Mouse (Mus musculus): ENCODE results near the gene Gatad1. TPM values are rescaled to one million over a fixed set of nuclear protein-coding genes. Genes with fewer than 3 reads are reported as not detected.
"Not testable (repeated sequence)": the region's sequence is repeated elsewhere in the genome, so short reads cannot be mapped to it uniquely, and the experiment has no call there.

Gatad1 gene
- polyA plus RNA-seq, 1 experiment from 2014 or later = 72.5 TPM

DNA sequence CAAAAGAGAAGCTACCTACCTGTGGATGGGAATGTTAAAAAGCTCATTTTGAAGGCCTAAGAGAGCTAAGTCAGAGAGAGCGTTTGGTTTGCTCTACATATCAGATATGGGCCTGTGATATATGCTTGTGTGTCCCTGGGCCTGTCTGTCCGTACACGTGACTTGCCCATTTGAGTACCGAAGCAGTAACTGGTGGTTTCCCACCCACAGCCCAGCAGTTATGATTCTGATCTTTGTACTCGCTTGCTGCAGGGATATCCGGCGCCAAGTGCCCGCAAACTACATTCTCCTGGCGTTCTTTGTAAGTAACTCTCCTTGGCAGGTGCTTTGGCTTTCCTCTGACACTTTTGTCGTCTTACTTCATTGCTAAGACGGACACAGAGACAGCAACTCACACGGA is 9.6 kb upstream of the Gatad1 start:
- H3K4me2 ChIP-seq (ENCODE audit: low read length) = no peak overlapping the region
- H3K9ac ChIP-seq (replicated peaks; ENCODE audit: low read length) = no peak overlapping the region
- WGBS = 89% methylated on average over 12 of the region's 12 CpGs
- DNase-seq = no peak
- no peak for ATAC-seq (ENCODE audit: low FRiP score, low TSS enrichment)
- H3K36me3 ChIP-seq (ENCODE audit: control insufficient read depth, insufficient read depth, low read length) = no peaks in the 10 kb centered on the region
- no peaks in the 10 kb centered on the region for H3K9me3 ChIP-seq (ENCODE audit: control insufficient read depth, low read length)
- no peaks in the 10 kb centered on the region for H3K27me3 ChIP-seq (ENCODE audit: control insufficient read depth, insufficient read depth, low read length)
- no peak overlapping the region for H3K4me3 ChIP-seq (replicated peaks; ENCODE audit: low read depth, low read length)
- H3K4me1 ChIP-seq (ENCODE audit: control insufficient read depth, insufficient read depth, low read length) = no peaks in the 10 kb centered on the region
- H3K27ac ChIP-seq (replicated peaks; ENCODE audit: low read depth, low read length) = no peak overlapping the region

- Histone ChIP-seq H3K27me3 (ENCODE audit: control insufficient read depth, insufficient read depth, low read length) (no peaks in the 10 kb centered on the region), H3K36me3 (ENCODE audit: control insufficient read depth, insufficient read depth, low read length) (no peaks in the 10 kb centered on the region), H3K4me2 (ENCODE audit: low read length) (no peak overlapping the region), H3K4me1 (ENCODE audit: control insufficient read depth, insufficient read depth, low read length) (no peaks in the 10 kb centered on the region), H3K27ac (replicated peaks; ENCODE audit: low read depth, low read length) (no peak overlapping the region), H3K4me3 (replicated peaks; ENCODE audit: low read depth, low read length) (no peak overlapping the region), H3K9ac (replicated peaks; ENCODE audit: low read length) (no peak overlapping the region), H3K9me3 (ENCODE audit: control insufficient read depth, low read length) (no peaks in the 10 kb centered on the region)
- DNase-seq (no peak), ATAC-seq (ENCODE audit: low FRiP score, low TSS enrichment) (no peak)
- 99% methylated on average over 2 of the region's 2 CpGs for WGBS
These were observed 8.2 kb upstream of the Gatad1 start for GRCm38 (mm10) chr5:3665225-3665624.

GRCm38 (mm10) chr5:3653801-3654200 is 3.2 kb downstream of the Gatad1 start:
- no peak for ATAC-seq (ENCODE audit: low FRiP score, low TSS enrichment)
- H3K36me3 ChIP-seq (ENCODE audit: control insufficient read depth, insufficient read depth, low read length) = no peaks in the 10 kb centered on the region
- no peaks in the 10 kb centered on the region for H3K4me1 ChIP-seq (ENCODE audit: control insufficient read depth, insufficient read depth, low read length)
- no peaks in the 10 kb centered on the region for H3K9me3 ChIP-seq (ENCODE audit: control insufficient read depth, low read length)
- H3K4me3 ChIP-seq (replicated peaks; ENCODE audit: low read depth, low read length) = no peak overlapping the region
- H3K9ac ChIP-seq (replicated peaks; ENCODE audit: low read length) = no peak overlapping the region
- H3K27ac ChIP-seq (replicated peaks; ENCODE audit: low read depth, low read length) = no peak overlapping the region
- WGBS = 91% methylated on average over 4 of the region's 4 CpGs
- no peak overlapping the region for H3K4me2 ChIP-seq (ENCODE audit: low read length)
- H3K27me3 ChIP-seq (ENCODE audit: control insufficient read depth, insufficient read depth, low read length) = no peaks in the 10 kb centered on the region
- DNase-seq = no peak

DNA sequence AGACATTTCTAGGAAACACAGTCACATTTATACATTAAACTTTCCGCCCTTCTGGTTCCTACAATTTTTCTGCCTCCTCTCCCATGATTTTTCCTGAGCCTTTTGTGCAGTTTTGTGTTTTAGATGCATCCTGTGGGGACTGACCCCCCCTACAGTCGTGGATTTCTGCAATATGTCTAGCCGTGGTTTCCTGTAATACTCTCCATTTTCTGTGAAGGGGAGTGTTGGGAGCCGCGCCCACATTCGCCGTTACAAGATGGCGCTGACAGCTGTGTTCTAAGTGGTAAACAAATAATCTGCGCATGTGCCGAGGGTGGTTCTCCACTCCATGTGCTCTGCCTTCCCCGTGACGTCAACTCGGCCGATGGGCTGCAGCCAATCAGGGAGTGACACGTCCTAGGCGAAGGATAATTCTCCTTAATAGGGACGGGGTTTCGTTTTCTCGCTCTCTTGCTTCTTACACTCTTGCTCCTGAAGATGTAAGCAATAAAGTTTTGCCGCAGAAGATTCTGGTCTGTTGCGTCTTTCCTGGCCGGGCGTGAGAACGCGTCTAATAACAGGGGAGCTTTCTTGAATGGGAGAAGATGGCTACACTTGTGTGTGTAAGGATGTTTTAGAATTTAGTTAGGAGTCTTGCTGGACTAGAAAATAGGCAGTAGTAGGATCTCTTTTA is 3.9 kb downstream of the Gatad1 start:
- not testable (repeated sequence) for H3K4me2 ChIP-seq (ENCODE audit: low read length); H3K27me3 ChIP-seq (ENCODE audit: control insufficient read depth, insufficient read depth, low read length); H3K9ac ChIP-seq (replicated peaks; ENCODE audit: low read length); H3K9me3 ChIP-seq (ENCODE audit: control insufficient read depth, low read length); H3K27ac ChIP-seq (replicated peaks; ENCODE audit: low read depth, low read length); ATAC-seq (ENCODE audit: low FRiP score, low TSS enrichment); H3K36me3 ChIP-seq (ENCODE audit: control insufficient read depth, insufficient read depth, low read length); H3K4me3 ChIP-seq (replicated peaks; ENCODE audit: low read depth, low read length); DNase-seq; H3K4me1 ChIP-seq (ENCODE audit: control insufficient read depth, insufficient read depth, low read length)
- WGBS = 94% methylated on average over 14 of the region's 25 CpGs

- no peaks in the 10 kb centered on the region for H3K27me3 ChIP-seq (ENCODE audit: control insufficient read depth, insufficient read depth, low read length)
- DNase-seq = no peak
- H3K4me3 ChIP-seq (replicated peaks; ENCODE audit: low read depth, low read length) = no peak overlapping the region
- H3K4me1 ChIP-seq (ENCODE audit: control insufficient read depth, insufficient read depth, low read length) = peaks cover under 1% of the 10 kb centered on the region; the same call in 1 of the 2 replicates
- no peak for ATAC-seq (ENCODE audit: low FRiP score, low TSS enrichment)
- H3K9me3 ChIP-seq (ENCODE audit: control insufficient read depth, low read length) = no peaks in the 10 kb centered on the region
- no peak overlapping the region for H3K9ac ChIP-seq (replicated peaks; ENCODE audit: low read length)
- WGBS = 86% methylated on average over 5 of the region's 5 CpGs
- no peaks in the 10 kb centered on the region for H3K36me3 ChIP-seq (ENCODE audit: control insufficient read depth, insufficient read depth, low read length)
- no peak overlapping the region for H3K27ac ChIP-seq (replicated peaks; ENCODE audit: low read depth, low read length)
- H3K4me2 ChIP-seq (ENCODE audit: low read length) = no peak overlapping the region
These were observed 5.4 kb downstream of the Gatad1 start for GRCm38 (mm10) chr5:3651621-3652020.

DNA sequence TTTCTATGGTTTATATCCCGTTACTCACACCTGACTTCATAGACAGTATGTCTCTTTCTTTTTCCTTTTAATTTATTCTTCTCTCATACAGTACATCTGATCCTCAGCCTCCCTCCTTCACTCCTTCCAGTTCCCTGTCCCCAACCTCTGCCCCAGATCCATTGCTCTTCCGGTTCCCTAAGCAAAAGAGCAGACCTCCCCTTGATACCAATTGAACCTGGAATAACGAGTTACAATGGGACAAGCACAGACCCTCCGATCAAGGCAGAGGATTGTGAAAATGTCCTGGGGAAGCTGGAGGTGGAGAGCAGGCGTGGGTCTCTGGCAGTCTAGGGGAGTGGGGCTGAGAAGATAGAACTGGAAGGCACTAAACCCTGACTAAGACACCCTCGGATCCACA is 6.1 kb downstream of the Gatad1 start, which contains the start of gene Tmbim7:
Tmbim7 (plus strand) TSS at position 301 of the 400 bp plus-strand sequence.
- peaks cover 6% of the 10 kb centered on the region; the same call in 1 of the 2 replicates for H3K4me1 ChIP-seq (ENCODE audit: control insufficient read depth, insufficient read depth, low read length)
- no peak within 1 kb of the TSS for H3K9ac ChIP-seq (replicated peaks; ENCODE audit: low read length)
- no peak within 1 kb of the TSS for H3K27ac ChIP-seq (replicated peaks; ENCODE audit: low read depth, low read length)
- no peak for ATAC-seq (ENCODE audit: low FRiP score, low TSS enrichment)
- H3K4me2 ChIP-seq (ENCODE audit: low read length) = no peak within 1 kb of the TSS
- WGBS = 75% methylated on average over 6 of the region's 6 CpGs
- H3K27me3 ChIP-seq (ENCODE audit: control insufficient read depth, insufficient read depth, low read length) = no peaks in the 10 kb centered on the region
- no peak for DNase-seq
- no peaks in the 10 kb centered on the region for H3K9me3 ChIP-seq (ENCODE audit: control insufficient read depth, low read length)
- no peak within 1 kb of the TSS for H3K4me3 ChIP-seq (replicated peaks; ENCODE audit: low read depth, low read length)
- no peaks in the 10 kb centered on the region for H3K36me3 ChIP-seq (ENCODE audit: control insufficient read depth, insufficient read depth, low read length)

DNA sequence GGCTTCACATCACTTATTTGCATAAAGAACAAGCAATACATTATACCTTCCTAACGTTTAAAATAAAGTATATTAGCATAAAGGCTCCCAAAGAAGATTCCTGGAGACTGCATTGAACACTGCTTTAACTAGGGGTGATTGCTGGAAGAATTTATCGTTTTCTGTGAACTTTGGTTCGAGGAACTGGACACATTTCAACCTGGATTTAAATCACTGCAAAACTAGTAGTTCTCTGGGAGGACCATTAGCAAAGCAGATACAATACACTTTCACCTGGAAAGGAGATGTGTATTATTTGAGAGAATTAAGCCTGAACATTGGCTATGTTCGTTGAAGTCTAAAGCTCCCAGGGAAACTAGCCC is 8.2 kb downstream of the Gatad1 start:
- Histone ChIP-seq H3K9me3 (ENCODE audit: control insufficient read depth, low read length) (no peaks in the 10 kb centered on the region), H3K4me3 (replicated peaks; ENCODE audit: low read depth, low read length) (no peak overlapping the region), H3K9ac (replicated peaks; ENCODE audit: low read length) (no peak overlapping the region), H3K4me2 (ENCODE audit: low read length) (no peak overlapping the region), H3K27ac (replicated peaks; ENCODE audit: low read depth, low read length) (no peak overlapping the region), H3K4me1 (ENCODE audit: control insufficient read depth, insufficient read depth, low read length) (peaks cover 6% of the 10 kb centered on the region; the same call in 1 of the 2 replicates), H3K27me3 (ENCODE audit: control insufficient read depth, insufficient read depth, low read length) (no peaks in the 10 kb centered on the region), H3K36me3 (ENCODE audit: control insufficient read depth, insufficient read depth, low read length) (peaks cover 11% of the 10 kb centered on the region)
- WGBS = 77% methylated on average over 4 of the region's 4 CpGs
- ATAC-seq (ENCODE audit: low FRiP score, low TSS enrichment) (no peak), DNase-seq (no peak)

DNA sequence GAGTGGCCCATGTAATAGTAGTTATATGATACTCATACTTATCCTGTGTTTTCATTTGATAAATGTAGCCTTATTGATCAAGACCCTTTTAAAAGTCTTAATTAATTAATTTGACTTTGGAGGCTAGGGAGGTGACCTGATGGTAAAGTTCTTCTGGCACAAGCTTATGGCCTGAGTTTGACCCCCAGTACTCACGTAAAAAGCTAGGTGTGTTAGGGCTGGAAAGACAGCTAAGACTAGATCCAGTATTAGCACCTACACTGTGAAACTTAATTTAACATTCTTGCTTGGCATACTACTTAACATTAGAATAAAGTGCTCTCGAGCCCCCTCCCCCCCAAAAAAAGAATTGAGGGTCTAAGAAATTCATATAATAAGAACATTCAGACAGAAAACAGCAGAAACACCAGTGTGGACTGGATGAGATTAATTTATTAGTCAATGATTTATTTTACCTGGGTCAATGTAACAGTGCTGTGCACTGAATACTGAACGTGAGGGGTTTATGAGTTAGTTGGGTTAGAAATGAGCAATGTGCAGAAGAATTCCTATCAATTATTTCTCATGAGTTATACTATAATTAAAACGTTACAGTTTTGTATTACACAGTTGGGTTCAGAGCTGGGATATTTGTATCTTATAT is 8.7 kb downstream of the Gatad1 start:
- Histone ChIP-seq H3K9ac (replicated peaks; ENCODE audit: low read length) (no peak overlapping the region), H3K4me3 (replicated peaks; ENCODE audit: low read depth, low read length) (peak overlapping the region; percentile 96; the same call in 1 of the 2 replicates), H3K4me1 (ENCODE audit: control insufficient read depth, insufficient read depth, low read length) (peaks cover 6% of the 10 kb centered on the region; the same call in 1 of the 2 replicates), H3K4me2 (ENCODE audit: low read length) (peak overlapping the region; percentile 57), H3K27ac (replicated peaks; ENCODE audit: low read depth, low read length) (no peak overlapping the region), H3K27me3 (ENCODE audit: control insufficient read depth, insufficient read depth, low read length) (no peaks in the 10 kb centered on the region), H3K9me3 (ENCODE audit: control insufficient read depth, low read length) (no peaks in the 10 kb centered on the region), H3K36me3 (ENCODE audit: control insufficient read depth, insufficient read depth, low read length) (peaks cover 14% of the 10 kb centered on the region)
- no peak for ATAC-seq (ENCODE audit: low FRiP score, low TSS enrichment)
- 58% methylated on average over 4 of the region's 4 CpGs for WGBS
- DNase-seq = no peak

DNA sequence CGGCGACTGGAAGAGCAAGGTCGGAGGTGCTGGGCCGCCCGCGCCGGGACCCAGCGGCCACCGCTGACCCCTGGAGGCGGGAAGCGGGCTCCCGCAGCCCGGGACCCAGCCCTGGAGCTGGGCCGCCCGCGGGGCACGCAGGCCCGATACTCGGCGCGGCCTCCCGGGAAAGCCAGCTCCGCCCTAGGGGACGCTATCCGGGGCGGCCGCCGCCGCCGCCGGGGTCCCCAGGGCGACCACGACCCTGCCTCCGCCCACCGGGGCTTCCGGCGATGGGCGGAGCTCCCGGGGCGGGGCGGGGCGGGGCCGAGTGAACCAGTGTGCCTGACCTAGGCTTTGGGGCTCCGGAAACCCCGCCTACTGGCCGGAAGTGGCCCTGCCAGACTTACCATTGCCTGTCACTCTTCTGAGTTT is 9.3 kb downstream of the Gatad1 start:
- WGBS = under 1% methylated on average over 22 of the region's 46 CpGs
- Histone ChIP-seq H3K9me3 (ENCODE audit: control insufficient read depth, low read length) (no peaks in the 10 kb centered on the region), H3K27ac (replicated peaks; ENCODE audit: low read depth, low read length) (peak overlapping the region; percentile 88), H3K4me2 (ENCODE audit: low read length) (peak overlapping the region; percentile 57), H3K4me1 (ENCODE audit: control insufficient read depth, insufficient read depth, low read length) (peaks cover 6% of the 10 kb centered on the region; the same call in 1 of the 2 replicates), H3K9ac (replicated peaks; ENCODE audit: low read length) (peak overlapping the region; percentile 88), H3K27me3 (ENCODE audit: control insufficient read depth, insufficient read depth, low read length) (no peaks in the 10 kb centered on the region), H3K4me3 (replicated peaks; ENCODE audit: low read depth, low read length) (peak overlapping the region; percentile 96), H3K36me3 (ENCODE audit: control insufficient read depth, insufficient read depth, low read length) (peaks cover 17% of the 10 kb centered on the region)
- DNase-seq (peak; percentile 93), ATAC-seq (ENCODE audit: low FRiP score, low TSS enrichment) (peak; percentile 96)

All from midbrain, embryonic 14.5 days (tissue).